13 mouse cellular contexts compared by ENCODE assay signal in genomic region chrX:79651091-79651490, GRCm38 (mm10). TPM values are rescaled to one million over a fixed set of nuclear protein-coding genes. Genes with fewer than 3 reads are reported as not detected.
DNase-seq lines count a peak whose midpoint lies in the region; ATAC-seq and TF ChIP-seq lines count a peak whose summit lies in the region.
"Had no signal": no experiment of that assay in that cellular context is flagged by ENCODE, and none has a peak within 500 bp of the region (broad histone marks: within the 10 kb centered on the region; RNA-seq: fewer than 3 reads in every experiment).

No protein-coding gene starts in this region.

- H3K36me3 ChIP-seq in neural tube, embryonic 15.5 days = no peaks in the 10 kb centered on the region
- no peaks in the 10 kb centered on the region for H3K36me3 ChIP-seq in stomach, postnatal 0 days (ENCODE audit: control insufficient read depth, insufficient read depth, low read length)
- H3K36me3 ChIP-seq: hindbrain, embryonic 12.5 days had no signal

- intact Hi-C loops in gastrocnemius, postnatal 14 days (cut with DNase I; ENCODE audit: low total_unique reads) = no loop called here

- DNase-seq in cerebellum, postnatal 10 days = peak; percentile 0 to 7
- DNase-seq in cerebellum, adult 9-10 months = no peak
- DNase-seq in urinary bladder, postnatal 14 days (ENCODE audit: low spot score) = peak; percentile 2
- DNase-seq in urinary bladder, adult 2 months (ENCODE audit: low spot score) = no peak
- no peak for DNase-seq in stomach, postnatal 0 days (ENCODE audit: low spot score)
- no peak for DNase-seq in gastrocnemius, postnatal 14 days
- DNase-seq: kidney, postnatal 36 days; left cerebral cortex, postnatal 4 days; right cerebral cortex, postnatal 4 days had no signal

- WGBS in neural tube, embryonic 15.5 days = 78% methylated on average over 2 of the region's 2 CpGs
- 24% methylated on average over 2 of the region's 2 CpGs for WGBS in stomach, postnatal 0 days

- no peaks in the 10 kb centered on the region for H3K9me3 ChIP-seq in neural tube, embryonic 15.5 days (replicated peaks)
- H3K9me3 ChIP-seq in stomach, postnatal 0 days (ENCODE audit: control insufficient read depth, low read length) = no peaks in the 10 kb centered on the region
- H3K9me3 ChIP-seq: hindbrain, embryonic 12.5 days had no signal

- no peak for ATAC-seq in neural tube, embryonic 15.5 days (ENCODE audit: low FRiP score)
- no peak for ATAC-seq in stomach, postnatal 0 days (ENCODE audit: low FRiP score, low TSS enrichment)

- no peaks in the 10 kb centered on the region for H3K27me3 ChIP-seq in neural tube, embryonic 15.5 days (replicated peaks)
- no peaks in the 10 kb centered on the region for H3K27me3 ChIP-seq in stomach, postnatal 0 days (ENCODE audit: control insufficient read depth, insufficient read depth, low read length)
- H3K27me3 ChIP-seq: hindbrain, embryonic 12.5 days had no signal

- no peak overlapping the region for H3K9ac ChIP-seq in neural tube, embryonic 15.5 days (replicated peaks)
- no peak overlapping the region for H3K9ac ChIP-seq in stomach, postnatal 0 days (ENCODE audit: low read length)
- H3K9ac ChIP-seq: hindbrain, embryonic 12.5 days had no signal

- H3K4me3 ChIP-seq in embryonic fibroblast, embryonic 13.5 days (ENCODE audit: insufficient read depth, low read length) = no peak overlapping the region
- no peak overlapping the region for H3K4me3 ChIP-seq in neural tube, embryonic 15.5 days (replicated peaks)
- H3K4me3 ChIP-seq in stomach, postnatal 0 days (ENCODE audit: low read depth, low read length) = no peak overlapping the region
- H3K4me3 ChIP-seq: hindbrain, embryonic 12.5 days had no signal

- TF ChIP-seq EP300 in stomach, postnatal 0 days (optimal IDR thresholded peaks at IDR 0.05) = no peak

- no peak overlapping the region for H3K4me2 ChIP-seq in neural tube, embryonic 15.5 days
- no peak overlapping the region for H3K4me2 ChIP-seq in stomach, postnatal 0 days (replicated peaks; ENCODE audit: low read depth)
- H3K4me2 ChIP-seq: hindbrain, embryonic 12.5 days had no signal

- H3K27ac ChIP-seq in embryonic fibroblast, embryonic 13.5 days (ENCODE audit: insufficient read depth, low read length) = peak overlapping the region; percentile 57; the same call in 1 of the 2 replicates
- H3K27ac ChIP-seq in neural tube, embryonic 15.5 days (replicated peaks) = no peak overlapping the region
- H3K27ac ChIP-seq in stomach, postnatal 0 days (replicated peaks) = no peak overlapping the region
- H3K27ac ChIP-seq: hindbrain, embryonic 12.5 days; macrophage had no signal

- TF ChIP-seq CTCF in embryonic fibroblast, embryonic 13.5 days (IDR thresholded peaks at IDR 0.05; ENCODE audit: borderline replicate concordance, insufficient read depth, low read length) = no peak
- TF ChIP-seq CTCF in stomach, postnatal 0 days (IDR thresholded peaks at IDR 0.05; ENCODE audit: low read depth) = no peak

- H3K4me1 ChIP-seq in embryonic fibroblast, embryonic 13.5 days (ENCODE audit: control insufficient read depth, insufficient read depth, low read length) = no peaks in the 10 kb centered on the region
- no peaks in the 10 kb centered on the region for H3K4me1 ChIP-seq in neural tube, embryonic 15.5 days
- no peaks in the 10 kb centered on the region for H3K4me1 ChIP-seq in stomach, postnatal 0 days (replicated peaks; ENCODE audit: control insufficient read depth, insufficient read depth)
- H3K4me1 ChIP-seq: hindbrain, embryonic 12.5 days had no signal

- TF ChIP-seq POLR2A in embryonic fibroblast, embryonic 13.5 days (IDR thresholded peaks at IDR 0.05; ENCODE audit: low read depth, low read length) = no peak

RNA-seq across cellular contexts. Expression of gene Mageb16, which starts 20.1 kb away (rescaled TPM):
- not detected in 2 replicates for polyA plus RNA-seq in urinary bladder, adult 2 months (2012; rRNA removed)
- not detected in 2 replicates for polyA plus RNA-seq in embryonic fibroblast, embryonic 13.5 days (2011; ENCODE audit: insufficient read length, low read depth, missing spikeins)
- polyA plus RNA-seq in neural tube, embryonic 15.5 days (2015; fragmentation: Nextera tagmentation; extraction: Ambion mirVana) = 0.37 and 0.47 TPM in 2 replicates
- not detected in 2 replicates for polyA plus RNA-seq in stomach, postnatal 0 days (2015; fragmentation: Nextera tagmentation; extraction: Ambion mirVana)
- total RNA-seq in gastrocnemius, postnatal 14 days (2021) = not detected
- polyA plus RNA-seq: hindbrain, embryonic 12.5 days; macrophage had no signal

Comparison
In these comparisons a context has a peak if more than half of its experiments do, and no peak if none do; other contexts are left out.
1. DNase-seq: peak in cerebellum, postnatal 10 days (2 of 2) and urinary bladder, postnatal 14 days (single experiment); none in cerebellum, adult 9-10 months (single experiment), urinary bladder, adult 2 months (single experiment), stomach, postnatal 0 days (single experiment) and gastrocnemius, postnatal 14 days (single experiment).